Mouse (Mus musculus) inflammation-experienced regulatory T-cells, adult 6 months (primary cell): Measurements from ENCODE around the gene Cep55. TPM values are rescaled to one million over a fixed set of nuclear protein-coding genes. Genes with fewer than 3 reads are reported as not detected.

ENCODE experiments used
- ATAC-seq: one replicate; pipeline ENCODE4 v1.8.0; 2017
- polyA plus RNA-seq, 3 experiments: library from polyadenylated mRNA; unstranded; fragments of 100-300 nt; shearing (Covaris generic); gene quantifications; one replicate each; pipeline ENCODE4 v1.2.1; 2017

Gene Cep55
- polyA plus RNA-seq, 3 experiments from 2014 or later: 2.7 to 34.6 (median 3.6) TPM

DNA sequence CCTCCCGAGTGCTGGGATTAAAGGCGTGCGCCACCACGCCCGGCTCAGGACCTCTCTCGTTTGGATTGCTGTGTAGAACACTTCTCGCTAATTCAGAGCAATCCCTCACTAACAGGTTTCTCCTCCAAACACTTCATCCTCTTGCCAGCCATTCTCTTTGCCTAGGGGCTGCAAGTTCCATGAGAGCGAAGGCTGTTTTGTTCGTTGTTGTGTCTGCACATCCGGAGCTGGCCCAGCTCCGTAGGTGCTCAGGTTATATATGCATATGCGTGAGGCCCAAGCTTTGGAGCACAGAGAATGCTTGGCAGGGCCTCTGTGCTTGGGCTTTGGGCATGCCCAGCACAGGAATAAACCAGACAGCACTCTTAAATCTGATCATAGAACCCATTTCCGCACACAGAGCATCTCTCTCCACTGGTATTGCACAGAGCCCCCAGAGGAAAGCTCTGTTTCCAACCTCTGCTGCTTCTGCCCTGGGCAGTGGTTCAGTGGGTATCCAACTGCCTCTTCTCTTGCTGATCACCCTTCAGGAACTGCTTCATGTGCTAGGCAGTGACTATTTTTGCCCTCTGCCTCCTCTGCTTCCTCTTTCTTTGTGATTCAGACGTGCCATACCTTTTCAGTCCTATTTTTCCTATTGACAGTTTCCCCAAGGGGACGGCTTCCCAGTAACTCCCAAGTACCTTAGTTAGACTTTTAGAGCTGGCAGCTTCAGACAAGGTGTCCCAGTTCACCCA lies 54.9 kb downstream of the Cep55 start:
- no peak for ATAC-seq

DNA sequence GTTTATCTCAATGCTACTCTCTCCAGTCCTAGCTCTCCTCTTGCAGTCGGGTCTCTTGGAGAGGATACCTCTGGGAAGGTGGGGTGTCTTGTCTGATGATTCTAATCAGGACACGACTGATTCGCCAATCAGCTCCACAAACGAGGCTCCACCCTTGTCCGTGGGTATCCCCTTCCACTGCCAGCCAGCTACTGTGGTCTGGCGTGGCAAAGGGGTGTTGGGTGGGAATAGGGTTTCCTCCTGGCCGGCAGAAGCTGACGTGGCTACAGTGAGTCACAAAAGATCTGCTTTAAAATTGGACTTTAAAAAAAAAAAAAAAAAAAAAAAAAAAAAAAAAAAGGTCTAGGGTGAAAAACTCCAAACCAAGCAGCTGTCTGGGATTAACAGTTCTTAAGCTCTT lies 56.2 kb downstream of the Cep55 start:
- ATAC-seq: no peak

DNA sequence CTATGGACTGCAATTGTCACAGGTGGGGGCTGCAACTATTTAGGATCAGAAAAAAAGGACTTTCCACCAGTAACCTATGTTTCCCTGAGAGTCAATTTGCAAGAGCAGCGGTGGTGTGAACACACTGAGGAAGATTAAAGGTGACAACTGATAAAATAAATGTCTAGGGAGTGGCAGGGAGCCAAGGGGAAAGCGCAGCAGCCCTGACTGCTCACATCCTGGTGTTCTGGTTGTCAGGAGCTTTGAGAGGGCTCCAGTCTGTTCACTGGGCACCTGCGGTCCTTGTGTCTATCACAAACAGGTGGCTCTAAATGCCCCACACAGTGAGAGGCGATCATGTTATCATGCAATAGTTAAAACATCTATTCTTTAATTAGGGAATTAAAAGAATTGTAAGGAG lies 57.8 kb downstream of the Cep55 start:
- no peak for ATAC-seq

DNA sequence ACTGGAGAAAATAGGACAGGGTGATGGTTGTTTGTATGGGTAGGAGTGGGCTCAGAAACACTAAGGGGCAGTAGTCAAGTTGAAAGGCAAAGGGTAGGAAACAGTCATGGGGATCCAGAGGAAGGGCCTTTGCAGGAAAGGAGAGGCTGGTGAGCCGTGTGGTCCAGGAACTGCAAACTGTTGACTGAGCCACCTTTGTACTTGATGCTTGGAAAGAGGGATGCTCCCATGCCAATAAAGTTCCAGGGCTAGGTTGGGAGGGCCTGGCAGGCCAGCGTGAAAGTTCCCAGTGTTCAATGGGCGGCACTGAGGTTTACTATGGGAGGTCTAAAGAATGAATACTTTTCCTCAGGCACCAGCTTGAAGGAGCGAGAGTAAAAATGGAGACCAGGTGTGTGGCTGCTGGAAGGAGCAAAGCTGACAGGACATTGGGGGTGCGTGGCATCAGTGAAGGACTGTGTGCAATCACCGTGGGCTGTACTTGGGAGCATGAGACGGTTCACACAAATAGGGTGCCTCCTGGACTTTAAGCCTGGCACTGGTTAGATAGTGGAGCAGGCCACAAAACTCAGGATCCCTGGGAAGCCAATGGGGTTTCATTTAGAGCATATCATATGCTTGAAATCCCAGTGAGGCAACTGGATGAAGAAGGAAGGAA lies 60.2 kb downstream of the Cep55 start:
- ATAC-seq: no peak

DNA sequence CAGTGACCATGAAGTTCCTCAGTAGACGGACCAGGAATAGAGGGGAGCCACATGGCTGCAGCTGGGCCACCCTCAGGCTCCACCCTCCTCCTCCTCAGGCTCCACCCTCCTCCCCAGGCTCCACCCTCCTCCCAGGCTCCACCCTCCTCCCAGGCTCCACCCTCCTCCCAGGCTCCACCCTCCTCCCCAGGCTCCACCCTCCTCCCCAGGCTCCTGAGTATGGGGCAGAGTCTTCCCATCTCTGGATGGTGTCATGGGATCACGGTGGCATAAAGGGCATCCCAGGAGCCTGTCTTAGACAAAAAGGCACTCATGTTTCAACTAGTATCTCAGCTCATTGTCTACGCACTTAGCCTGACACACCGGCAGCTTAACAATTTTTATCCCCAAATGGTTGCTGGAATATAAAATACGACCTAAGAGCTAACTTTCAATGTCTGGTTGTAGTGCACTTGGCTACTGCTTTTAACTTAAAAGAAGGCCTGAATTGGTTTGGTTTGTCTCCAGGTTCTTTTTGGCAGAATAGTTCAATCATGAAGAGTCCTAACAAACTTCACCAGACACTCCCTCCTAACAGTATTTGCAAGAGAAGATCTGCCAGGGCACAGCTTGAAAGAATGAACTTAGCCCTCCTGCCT lies 65.4 kb downstream of the Cep55 start:
- ATAC-seq: no peak

DNA sequence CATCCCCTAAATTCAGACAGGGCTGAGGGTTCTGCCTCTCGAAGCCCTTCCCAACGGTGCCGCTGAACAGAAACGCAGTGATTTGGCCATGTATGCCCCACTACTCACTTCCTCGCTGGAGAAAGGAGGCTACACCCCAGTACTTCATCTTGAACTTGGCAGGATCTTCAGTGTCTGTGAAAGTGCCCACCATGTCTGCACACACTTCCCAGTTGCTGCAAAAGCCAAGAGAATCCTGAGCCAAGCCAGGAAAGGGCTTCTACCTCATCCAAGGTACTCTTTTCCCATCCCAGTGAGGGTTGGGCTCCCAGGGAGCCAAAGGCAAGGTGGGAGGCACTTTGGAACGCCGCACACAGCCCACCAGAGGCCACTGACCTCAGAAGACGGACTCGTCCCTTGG lies 69.1 kb downstream of the Cep55 start:
- no peak for ATAC-seq

Other genes with a start within 250 kb of the Cep55 start
- under 1 TPM in 1 of 3 experiments, not detected in 2; 0.35 TPM for gene Myof, start 11.4 kb upstream of the Cep55 start, polyA plus RNA-seq
- under 1 TPM in 2 of 3 experiments, not detected in 1; 0.32 to 0.42 TPM for gene Ffar4, start 42.1 kb downstream of the Cep55 start, polyA plus RNA-seq
- not detected for gene Rbp4, start 70.3 kb downstream of the Cep55 start, polyA plus RNA-seq
- not detected for gene Pde6c, start 77.8 kb downstream of the Cep55 start, polyA plus RNA-seq
- gene Fra10ac1, start 169.1 kb downstream of the Cep55 start, polyA plus RNA-seq: 10 to 100 TPM; 20.0 to 34.9 (median 33.3) TPM
- gene Lgi1, start 209.5 kb downstream of the Cep55 start, polyA plus RNA-seq: under 1 TPM in 1 of 3 experiments, not detected in 2; 0.30 TPM